Mouse (Mus musculus): ENCODE results near the gene Tcf23.

- TF ChIP-seq CTCF (IDR thresholded peaks at IDR 0.05; ENCODE audit: borderline replicate concordance, control insufficient read depth, extremely low read depth, insufficient read depth, low read length, poor library complexity), result no peak
- no peak for TF ChIP-seq POLR2A (IDR thresholded peaks at IDR 0.05; ENCODE audit: control insufficient read depth, extremely low read depth, insufficient read depth, low read length, poor library complexity)
Observed at GRCm38 (mm10) chr5:31000993-31001392, 32.5 kb downstream of the Tcf23 start.

Measured in thymus, adult 2 months (tissue).